Mouse (Mus musculus) erythroblast, adult 5-6 weeks (primary cell): ENCODE data around the gene Gstt1. TPM values are rescaled to one million over a fixed set of nuclear protein-coding genes. Genes with fewer than 3 reads are reported as not detected.
"Not testable (repeated sequence)": the region's sequence is repeated elsewhere in the genome, so short reads cannot be mapped to it uniquely, and the experiment has no call there.

ENCODE experiments used
- ATAC-seq: replicated peaks from 2 replicates; pipeline ENCODE4 v1.8.0; 2016; ENCODE audit warnings: moderate number of reproducible peaks, mild to moderate bottlenecking, moderate TSS enrichment, inconsistent platforms; ENCODE audit not compliant: poor library complexity, low FRiP score, severe bottlenecking
- total RNA-seq, 2 experiments: library from RNA; stranded (forward) in 1 of 2; stranded (reverse) in 1 of 2; fragments of 150-400 nt in 1 of 2; fragments of 200-764, 138-1000 nt in 1 of 2; gene quantifications; 2 replicates each; pipeline versions ENCODE4 v1.2.3 to v1.2.4; 2015 to 2017; ENCODE audit warnings: low replicate concordance in 2 of 2

Gene Gstt1
- 6.3 and 24.0 TPM in 2 replicates for total RNA-seq (2015; ENCODE audit: low replicate concordance)
- total RNA-seq (2017; ENCODE audit: low replicate concordance), result 4.1 and 6.8 TPM in 2 replicates

DNA sequence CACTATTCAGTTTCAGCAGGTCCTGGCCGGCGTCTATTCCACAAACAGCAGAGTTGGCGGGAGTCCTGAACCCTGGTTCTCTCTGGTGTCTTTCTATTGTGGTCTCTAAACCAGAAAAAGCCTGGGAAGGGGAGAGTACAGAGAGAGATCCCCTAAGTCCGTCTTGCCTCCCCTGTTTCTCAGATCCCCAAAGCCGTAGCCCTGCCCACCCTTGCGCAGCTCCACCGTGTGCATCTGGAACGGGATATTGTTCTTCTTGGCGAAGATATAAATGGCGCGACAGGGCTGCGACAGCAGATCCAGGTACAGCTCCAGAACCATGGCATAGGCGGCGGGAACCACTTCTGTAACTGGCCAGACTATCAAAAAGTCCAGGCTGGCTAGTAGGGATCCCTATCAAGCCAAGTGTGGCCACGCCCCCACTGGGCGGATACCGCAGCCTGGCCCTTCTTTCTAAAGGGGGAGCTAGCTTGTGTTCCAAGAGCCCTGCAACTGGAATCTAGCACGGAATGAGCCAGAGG is at the start of gene Gstt1:
Gstt1 (minus strand) TSS at position 409 of the 521 bp plus-strand sequence.
- ATAC-seq, result peak; percentile 93

- peak; percentile 95 for ATAC-seq
Observed at GRCm38 (mm10) chr10:75845306-75845930, 47.0 kb upstream of the Gstt1 start.

DNA sequence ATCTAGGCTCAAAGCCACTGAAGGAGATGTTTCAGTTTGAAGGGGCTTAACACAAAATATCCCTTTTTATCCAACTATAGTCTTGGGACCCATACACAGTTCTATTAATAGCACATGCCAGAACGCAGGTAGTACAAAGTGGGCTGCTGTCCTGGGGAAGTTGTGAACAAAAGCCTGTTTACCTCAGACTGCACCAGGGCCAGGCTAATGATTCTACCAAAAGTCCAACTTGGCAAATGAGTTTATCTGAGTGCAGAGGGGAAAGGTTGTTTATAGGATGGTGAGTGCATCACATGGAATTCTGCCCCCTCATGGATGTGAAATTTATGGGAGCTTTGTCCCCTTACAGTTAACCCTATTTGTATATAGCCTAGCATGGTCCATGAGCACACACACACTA is 46.4 kb upstream of the Gstt1 start:
- ATAC-seq, result peak; percentile 6; the same call in 1 of the 2 replicates

- ATAC-seq, result not testable (repeated sequence)
Observed at GRCm38 (mm10) chr10:75843898-75844297, 45.5 kb upstream of the Gstt1 start.

- no peak for ATAC-seq
Observed at GRCm38 (mm10) chr10:75839092-75839491, 40.7 kb upstream of the Gstt1 start.

- peak; percentile 81 for ATAC-seq
Observed at GRCm38 (mm10) chr10:75837248-75837759, 38.9 kb upstream of the Gstt1 start, which contains the start of gene Gstt2. Gene Gstt2 (minus strand): TSS chr10:75837424.

DNA sequence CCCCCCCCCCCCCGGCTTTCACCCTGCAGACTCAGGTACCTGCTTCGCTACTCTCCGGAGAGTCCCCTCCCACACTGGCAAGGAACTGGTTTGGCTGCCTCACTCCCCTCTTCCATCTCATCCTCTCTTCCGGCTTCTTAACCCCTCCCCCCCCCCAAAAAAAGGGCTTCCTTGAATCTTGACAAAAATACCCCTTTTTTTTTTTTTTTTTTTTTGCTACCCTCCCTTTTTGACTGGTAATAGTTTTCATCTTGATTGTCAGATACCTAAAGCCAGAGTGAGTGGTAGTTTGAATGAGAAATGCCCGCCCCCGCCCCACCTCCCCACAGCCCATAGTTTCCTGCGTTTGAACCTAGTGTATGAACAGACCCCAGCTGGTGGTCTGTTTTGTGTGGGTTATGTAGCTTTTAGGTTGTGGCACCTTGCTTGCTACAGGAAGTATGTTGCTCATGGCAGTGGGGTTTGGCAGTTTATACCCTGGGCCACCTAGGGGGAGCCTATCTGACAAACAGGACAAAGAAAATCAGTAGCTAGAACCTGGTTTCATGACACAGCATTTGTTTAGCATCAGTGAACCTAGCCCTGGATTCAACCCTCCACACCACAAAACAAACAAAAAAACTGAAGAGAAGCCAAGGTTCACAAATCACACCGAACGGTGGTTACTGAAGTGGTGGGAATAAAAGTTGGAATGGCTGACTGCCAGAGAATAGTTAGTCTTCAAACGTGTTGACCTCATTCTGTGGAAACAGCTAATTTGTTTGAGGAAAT is 37.6 kb upstream of the Gstt1 start:
- ATAC-seq, result no peak

- peak; percentile 53 for ATAC-seq
Observed at GRCm38 (mm10) chr10:75835307-75835706, 36.9 kb upstream of the Gstt1 start.

DNA sequence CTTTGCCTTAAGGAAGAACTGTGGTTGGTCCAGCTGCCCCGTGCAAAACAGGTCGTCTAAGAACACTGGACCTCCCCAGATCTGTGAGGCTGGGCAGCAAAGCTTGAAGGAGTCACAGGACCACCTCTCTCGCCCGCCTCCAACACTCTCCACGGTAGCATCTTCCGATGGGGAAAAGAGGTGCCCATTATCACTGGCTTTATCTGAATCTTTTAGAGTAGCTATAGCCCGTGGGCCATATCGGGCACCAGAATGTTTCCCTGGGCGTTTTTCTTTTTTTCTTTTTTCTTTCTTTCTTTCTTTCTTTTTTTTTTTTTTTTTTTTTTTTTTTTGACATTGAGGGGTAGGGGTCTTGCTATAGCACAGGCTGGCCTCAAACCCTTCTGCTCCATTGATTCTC is 36.3 kb upstream of the Gstt1 start:
- no peak for ATAC-seq

DNA sequence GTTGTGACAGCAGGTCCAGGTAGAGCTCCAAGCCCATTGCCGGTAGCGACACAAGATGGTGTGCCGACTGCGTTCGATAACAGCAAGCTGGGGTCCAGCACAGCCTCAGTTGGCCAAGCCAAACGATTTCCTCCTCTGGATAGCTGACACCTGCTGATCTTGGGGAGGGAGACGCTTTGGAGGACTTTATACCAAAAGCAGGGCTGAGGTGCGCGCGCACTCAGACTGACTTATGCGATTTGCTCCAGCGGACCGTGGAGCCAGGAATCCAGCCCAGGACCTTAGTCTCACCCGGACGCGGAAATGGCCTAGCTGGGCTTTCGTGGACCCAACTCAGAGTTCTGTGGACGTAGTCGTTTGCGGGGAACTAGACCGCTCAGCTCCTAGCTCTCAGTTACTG is 35.9 kb upstream of the Gstt1 start:
- peak; percentile 49 for ATAC-seq

- ATAC-seq, result no peak
Observed at GRCm38 (mm10) chr10:75833456-75834080, 35.2 kb upstream of the Gstt1 start.

DNA sequence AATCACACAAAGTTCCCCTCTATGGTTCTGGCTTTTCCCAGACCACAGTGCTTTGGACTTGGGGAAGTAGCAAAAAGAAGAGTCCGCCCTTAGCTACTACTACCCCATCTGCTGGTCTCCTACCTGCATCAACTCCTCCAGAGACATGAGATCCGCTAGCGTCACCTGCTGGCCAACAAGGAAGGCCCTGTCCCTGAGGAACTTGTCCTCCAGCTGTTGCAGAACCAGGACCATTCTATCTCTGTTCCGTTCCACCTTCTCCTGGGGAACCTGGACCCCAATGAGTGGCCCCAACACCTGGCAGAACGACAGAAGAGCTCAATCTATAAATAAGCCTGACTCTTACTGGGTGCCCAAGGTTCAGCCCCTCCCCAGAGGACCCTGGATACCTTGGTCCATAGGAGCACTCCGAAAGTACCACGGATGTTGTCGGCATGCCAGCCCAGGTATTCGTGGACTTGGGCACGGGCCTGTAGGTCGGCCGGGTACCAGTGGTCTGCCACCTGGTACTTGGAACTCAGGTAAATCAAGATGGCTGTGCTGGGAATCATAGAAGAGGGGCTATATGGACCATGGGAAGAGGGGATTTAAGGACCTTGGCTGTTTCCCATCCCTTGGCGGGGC is 34.0 kb upstream of the Gstt1 start:
- ATAC-seq, result peak; percentile 38; the same call in 1 of the 2 replicates

GRCm38 (mm10) chr10:75830275-75830670 is 31.9 kb upstream of the Gstt1 start:
- ATAC-seq, result no peak

DNA sequence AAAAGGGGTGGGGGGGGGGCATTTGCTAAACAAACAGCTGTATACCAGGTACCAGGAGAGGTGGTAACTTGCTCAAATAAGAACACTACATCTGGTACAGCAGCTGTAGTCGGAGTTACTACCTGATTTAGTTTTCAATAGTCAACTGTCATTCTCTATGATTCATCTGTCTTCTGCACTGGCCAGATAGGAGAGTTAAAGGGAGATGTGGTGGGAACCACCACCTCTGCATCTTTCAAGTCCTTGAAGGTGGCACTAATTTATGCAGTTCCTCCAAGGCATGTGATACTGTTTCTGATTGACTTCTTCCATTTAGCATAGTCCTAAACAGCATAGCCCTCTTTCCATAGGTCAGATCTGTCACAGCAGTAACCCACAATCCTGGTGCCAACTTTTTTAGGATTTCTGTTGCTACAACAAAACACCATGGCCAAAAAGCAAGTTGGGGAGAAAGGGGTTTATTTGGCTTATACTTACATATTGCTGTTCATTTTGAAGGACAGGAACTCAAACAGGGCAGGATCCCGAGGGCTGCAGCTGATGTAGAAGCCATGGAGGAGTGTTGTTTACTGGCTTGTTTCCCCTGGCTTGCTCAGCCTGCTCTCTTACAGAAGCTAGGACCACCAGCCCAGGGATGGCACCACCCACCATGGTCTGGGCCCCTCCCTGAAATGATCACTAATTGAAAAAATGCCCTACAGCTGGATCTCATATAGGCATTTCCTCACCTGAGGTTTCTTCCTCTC is 31.3 kb upstream of the Gstt1 start:
- no peak for ATAC-seq

DNA sequence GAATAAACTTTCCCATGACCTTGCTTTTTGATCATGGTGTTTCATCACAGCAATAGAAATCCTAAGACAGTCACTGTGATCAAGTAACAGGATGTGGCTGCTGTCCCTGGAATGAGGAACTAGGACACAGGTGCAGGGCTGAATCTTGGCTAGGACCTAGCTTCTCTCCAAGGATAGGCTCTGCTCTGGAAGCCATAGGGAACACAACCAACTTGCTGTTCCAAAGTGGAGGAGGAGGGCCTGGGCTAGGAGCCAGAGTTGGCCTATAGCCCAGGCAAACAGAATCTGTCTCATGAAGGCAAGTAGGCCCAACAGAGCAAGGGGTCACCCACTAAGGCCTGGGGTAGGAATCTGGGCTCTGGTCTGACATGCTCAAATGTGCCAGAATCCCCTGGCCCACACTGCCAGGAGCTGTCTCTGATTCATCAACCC is 30.1 kb upstream of the Gstt1 start:
- no peak for ATAC-seq

- no peak for ATAC-seq
Observed at GRCm38 (mm10) chr10:75827668-75828360, 29.4 kb upstream of the Gstt1 start.

DNA sequence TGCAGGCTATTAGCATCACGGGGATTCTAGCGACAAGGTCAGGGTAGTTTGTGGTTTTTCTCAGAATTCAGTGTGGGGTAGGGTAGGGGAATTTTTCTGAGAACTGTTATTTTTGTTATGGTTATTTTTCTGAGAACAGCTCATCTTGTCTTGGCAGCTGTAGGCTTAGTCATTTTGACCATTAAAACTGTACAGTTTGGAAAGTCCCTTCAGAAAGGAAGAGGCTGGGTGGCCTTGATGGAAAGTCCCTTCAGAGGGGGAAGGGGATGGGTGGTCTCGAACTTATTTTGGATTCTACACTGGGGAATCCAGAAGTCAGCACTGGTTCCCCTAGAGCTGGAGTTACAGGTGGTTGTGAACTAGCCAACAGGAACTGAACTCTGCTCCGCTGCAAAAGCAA is 26.1 kb upstream of the Gstt1 start:
- no peak for ATAC-seq

- no peak for ATAC-seq
Observed at GRCm38 (mm10) chr10:75823782-75824181, 25.4 kb upstream of the Gstt1 start.

DNA sequence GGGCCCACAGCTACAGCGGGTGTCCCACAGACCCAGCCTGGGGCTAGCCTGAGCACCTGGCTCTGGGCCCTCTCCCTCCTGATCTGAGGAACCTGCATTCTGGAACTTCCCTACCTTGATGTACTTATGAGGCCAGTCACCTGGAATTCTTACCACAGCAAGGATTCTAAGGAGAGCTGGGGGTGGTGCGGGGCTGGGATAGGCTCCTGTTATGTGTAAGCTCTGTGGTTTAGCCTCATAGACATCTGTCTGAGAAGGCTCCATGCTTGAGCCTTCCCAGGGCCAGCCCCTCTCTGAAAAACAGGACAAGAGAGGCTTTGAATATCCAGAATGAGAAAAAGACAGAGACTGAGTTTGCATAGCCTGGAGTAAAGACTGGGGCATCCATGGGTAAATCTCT is 24.1 kb upstream of the Gstt1 start, which contains the start of gene Gstt4:
Gstt4 (minus strand) TSS at position 101 of the 400 bp plus-strand sequence.
- ATAC-seq, result no peak
